Mouse (Mus musculus) myocyte (in vitro differentiated cells): ENCODE results near the gene Dhx57. TPM values are rescaled to one million over a fixed set of nuclear protein-coding genes. Genes with fewer than 3 reads are reported as not detected.

Source experiments
- H3K27me3 ChIP-seq: one replicate; pipeline ENCODE4 v1.6.1; 2011; ENCODE audit not compliant: control insufficient read depth, insufficient read depth, insufficient read length
- H3K36me3 ChIP-seq: one replicate; pipeline ENCODE4 v1.6.1; 2011; ENCODE audit not compliant: control insufficient read depth, insufficient read depth
- H3K4me2 ChIP-seq: one replicate; pipeline ENCODE4 v1.6.1; 2011; ENCODE audit warnings: low read depth, control low read depth
- H3K4me3 ChIP-seq: one replicate; pipeline ENCODE4 v1.5.1; 2011; ENCODE audit warnings: mild to moderate bottlenecking, control low read depth, moderate library complexity
- H3K79me2 ChIP-seq: one replicate; pipeline ENCODE4 v1.6.1; 2011; ENCODE audit not compliant: control insufficient read depth, insufficient read depth
- H3ac ChIP-seq: one replicate; pipeline ENCODE4 v1.6.1; 2011; ENCODE audit not compliant: control insufficient read depth, insufficient read length
- CEBPB ChIP-seq: IDR thresholded peaks from 2 replicates; pipeline ENCODE4 v1.6.1; 2011; ENCODE audit warnings: mild to moderate bottlenecking, moderate library complexity; ENCODE audit not compliant: poor library complexity, insufficient read depth, severe bottlenecking
- E2F4 ChIP-seq: IDR thresholded peaks from one replicate; pipeline ENCODE4 v1.6.1; 2011; ENCODE audit warnings: mild to moderate bottlenecking, control low read depth, moderate library complexity; ENCODE audit not compliant: insufficient read depth
- MAX ChIP-seq: IDR thresholded peaks from one replicate; pipeline ENCODE4 v1.6.1; 2011; ENCODE audit warnings: low read depth, mild to moderate bottlenecking, control low read depth
- MYOD1 ChIP-seq, 3 experiments: IDR thresholded peaks; one replicate each; pipeline ENCODE4 v1.6.1; 2011; ENCODE audit warnings: control low read depth in 2 of 3, low read depth in 2 of 3, mild to moderate bottlenecking in 2 of 3, moderate library complexity in 1 of 3; ENCODE audit not compliant: insufficient read length in 2 of 3, control insufficient read depth in 1 of 3
- MYOG ChIP-seq, 3 experiments: IDR thresholded peaks; one replicate each; pipeline ENCODE4 v1.6.1; 2011; ENCODE audit warnings: control low read depth in 2 of 3, low read depth in 2 of 3, mild to moderate bottlenecking in 2 of 3; ENCODE audit not compliant: insufficient read length in 2 of 3, control insufficient read depth in 1 of 3, insufficient read depth in 1 of 3
- POLR2A ChIP-seq: IDR thresholded peaks from one replicate; pipeline ENCODE4 v1.6.1; 2011; ENCODE audit warnings: low read depth, mild to moderate bottlenecking, control low read depth, moderate library complexity; ENCODE audit not compliant: insufficient read length
- POLR2AphosphoS2 ChIP-seq: IDR thresholded peaks from one replicate; pipeline ENCODE4 v1.6.1; 2011; ENCODE audit warnings: low read depth, control low read depth; ENCODE audit not compliant: insufficient read length
- REST ChIP-seq: IDR thresholded peaks from one replicate; pipeline ENCODE4 v1.6.1; 2011; ENCODE audit warnings: mild to moderate bottlenecking, control low read depth, moderate library complexity; ENCODE audit not compliant: insufficient read depth, insufficient read length
- SRF ChIP-seq: IDR thresholded peaks from one replicate; pipeline ENCODE4 v1.6.1; 2011; ENCODE audit warnings: low read depth; ENCODE audit not compliant: control insufficient read depth, insufficient read length
- TCF12 ChIP-seq: IDR thresholded peaks from one replicate; pipeline ENCODE4 v1.6.1; 2011; ENCODE audit warnings: mild to moderate bottlenecking, control low read depth; ENCODE audit not compliant: poor library complexity, insufficient read depth, severe bottlenecking
- TCF3 ChIP-seq: IDR thresholded peaks from one replicate; pipeline ENCODE4 v1.6.1; 2011; ENCODE audit warnings: low read depth, control low read depth; ENCODE audit not compliant: insufficient read length
- USF1 ChIP-seq: IDR thresholded peaks from one replicate; pipeline ENCODE4 v1.6.1; 2011; ENCODE audit warnings: low read depth, mild to moderate bottlenecking, control low read depth, moderate library complexity
- polyA plus RNA-seq: library from polyadenylated mRNA; unstranded; fragments of >200 nt; fragmentation: generic; extraction: Trizol; gene quantifications from one replicate; pipeline ENCODE4 v1.2.1, GENCODE M21; 2012; ENCODE audit warnings: missing spikeins

Dhx57 gene
- polyA plus RNA-seq: 7.4 TPM

GRCm38 (mm10) chr17:80290074-80290657 is at the start of gene Dhx57, which contains the start of gene Morn2:
Gene Dhx57, minus strand, starts transcription at chr17:80290476.
Gene Morn2, plus strand, starts transcription at chr17:80290203.
- peak within 1 kb of the TSS; percentile 91 for H3K4me3 ChIP-seq
- H3K4me2 ChIP-seq: peak within 1 kb of the TSS; percentile 75
- H3K79me2 ChIP-seq: peaks cover 22% of the 10 kb centered on the region
- no peaks in the 10 kb centered on the region for H3K36me3 ChIP-seq
- H3K27me3 ChIP-seq: no peaks in the 10 kb centered on the region
- peak within 1 kb of the TSS; percentile 67 for H3ac ChIP-seq
- TF ChIP-seq MYOG (IDR thresholded peaks at IDR 0.05; ENCODE audit: control insufficient read depth in 1 of 3, insufficient read depth in 1 of 3, insufficient read length in 2 of 3, low read depth in 2 of 3) (no peak), MAX (no peak), REST (no peak), USF1 (no peak), MYOD1 (IDR thresholded peaks at IDR 0.05; ENCODE audit: control insufficient read depth in 1 of 3, insufficient read length in 2 of 3, low read depth in 2 of 3) (no peak), TCF3 (no peak), E2F4 (no peak), POLR2A (peak; percentile 79), CEBPB (no peak), SRF (peak; percentile 42), TCF12 (no peak), POLR2AphosphoS2 (peak; percentile 26)

DNA sequence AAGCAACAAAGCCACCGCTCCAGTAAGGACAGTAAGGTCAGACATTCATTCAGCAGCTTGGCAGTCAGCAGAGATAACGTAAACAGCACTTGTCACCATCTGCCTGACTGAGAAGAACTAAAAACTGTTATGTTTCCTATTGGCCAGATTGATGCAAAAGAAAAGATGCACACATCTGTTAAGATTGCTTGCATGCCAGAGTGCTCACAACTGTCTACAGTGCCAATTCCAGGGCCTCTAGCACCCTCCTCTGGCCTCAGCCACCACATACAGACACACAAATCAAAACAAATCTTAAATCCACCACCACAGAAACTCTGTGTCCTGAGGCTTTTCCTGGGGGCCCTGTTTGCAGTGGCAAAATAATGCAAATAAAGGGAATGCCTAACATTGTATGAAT is 42.1 kb upstream of the Dhx57 start:
- TF ChIP-seq MAX (no peak), TCF12 (no peak), E2F4 (no peak), SRF (no peak), USF1 (no peak), CEBPB (no peak), POLR2AphosphoS2 (no peak), MYOG (IDR thresholded peaks at IDR 0.05; ENCODE audit: control insufficient read depth in 1 of 3, insufficient read depth in 1 of 3, insufficient read length in 2 of 3, low read depth in 2 of 3) (no peak), REST (no peak), MYOD1 (IDR thresholded peaks at IDR 0.05; ENCODE audit: control insufficient read depth in 1 of 3, insufficient read length in 2 of 3, low read depth in 2 of 3) (no peak), TCF3 (no peak), POLR2A (no peak)
- no peaks in the 10 kb centered on the region for H3K36me3 ChIP-seq
- no peak overlapping the region for H3K4me2 ChIP-seq
- no peak overlapping the region for H3ac ChIP-seq
- peaks cover 26% of the 10 kb centered on the region for H3K27me3 ChIP-seq
- H3K4me3 ChIP-seq: no peak overlapping the region
- no peaks in the 10 kb centered on the region for H3K79me2 ChIP-seq

DNA sequence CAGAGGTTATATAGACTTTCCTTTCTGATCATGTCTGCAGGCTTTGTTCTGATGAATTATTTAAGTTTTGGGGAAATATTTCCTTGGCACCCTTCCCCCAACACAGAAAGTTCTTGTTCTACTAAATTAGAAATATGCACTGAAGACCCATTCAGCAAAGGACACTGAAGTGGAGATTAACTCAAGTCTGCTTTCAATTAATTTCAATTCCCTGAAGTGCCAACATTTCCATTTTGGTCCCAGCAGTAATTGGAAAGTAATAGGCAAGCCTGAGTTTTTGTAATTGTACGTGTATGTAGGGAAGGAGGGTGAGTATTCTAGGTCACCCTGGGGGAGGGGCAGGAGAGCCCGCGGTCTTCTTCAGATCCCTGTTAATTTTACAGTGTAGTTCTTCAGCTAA is 36.2 kb upstream of the Dhx57 start:
- Histone ChIP-seq H3K36me3 (no peaks in the 10 kb centered on the region), H3K27me3 (no peaks in the 10 kb centered on the region), H3K79me2 (no peaks in the 10 kb centered on the region), H3K4me2 (no peak overlapping the region), H3ac (no peak overlapping the region), H3K4me3 (no peak overlapping the region)
- TF ChIP-seq CEBPB: no peak
- TF ChIP-seq POLR2A: no peak
- TF ChIP-seq USF1: no peak
- TF ChIP-seq MYOG (IDR thresholded peaks at IDR 0.05; ENCODE audit: control insufficient read depth in 1 of 3, insufficient read depth in 1 of 3, insufficient read length in 2 of 3, low read depth in 2 of 3): no peak
- TF ChIP-seq TCF3: no peak
- no peak for TF ChIP-seq MAX
- no peak for TF ChIP-seq E2F4
- no peak for TF ChIP-seq TCF12

DNA sequence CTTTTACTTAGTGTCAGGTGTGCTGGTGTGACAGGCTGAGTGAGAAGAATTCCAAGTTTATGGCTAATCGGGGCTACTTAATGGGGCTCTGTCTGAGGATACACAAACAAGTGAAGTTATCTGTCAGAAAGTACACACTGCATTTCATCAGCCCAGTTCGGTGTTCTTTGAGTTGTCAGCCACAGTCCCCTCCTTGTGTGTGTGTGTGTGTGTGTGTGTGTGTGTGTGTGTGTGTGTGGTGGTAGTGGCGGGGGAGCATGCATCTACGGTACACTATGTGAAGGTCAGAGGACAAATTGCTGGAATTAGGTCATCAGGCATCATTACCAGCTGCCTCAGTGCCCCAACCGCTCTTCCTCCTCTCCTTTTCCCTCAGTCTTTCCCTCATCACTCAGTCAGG is 35.2 kb upstream of the Dhx57 start:
- no peak overlapping the region for H3K4me2 ChIP-seq
- no peaks in the 10 kb centered on the region for H3K27me3 ChIP-seq
- no peak overlapping the region for H3K4me3 ChIP-seq
- no peak for TF ChIP-seq TCF12
- no peaks in the 10 kb centered on the region for H3K36me3 ChIP-seq
- H3ac ChIP-seq: no peak overlapping the region
- H3K79me2 ChIP-seq: no peaks in the 10 kb centered on the region

- no peaks in the 10 kb centered on the region for H3K36me3 ChIP-seq
- TF ChIP-seq POLR2A (no peak), MYOG (IDR thresholded peaks at IDR 0.05; ENCODE audit: control insufficient read depth in 1 of 3, insufficient read depth in 1 of 3, insufficient read length in 2 of 3, low read depth in 2 of 3) (no peak), TCF12 (no peak), TCF3 (no peak), REST (no peak), MYOD1 (IDR thresholded peaks at IDR 0.05; ENCODE audit: control insufficient read depth in 1 of 3, insufficient read length in 2 of 3, low read depth in 2 of 3) (no peak), POLR2AphosphoS2 (no peak), USF1 (no peak), SRF (no peak), MAX (no peak), CEBPB (no peak), E2F4 (no peak)
- no peaks in the 10 kb centered on the region for H3K79me2 ChIP-seq
- no peaks in the 10 kb centered on the region for H3K27me3 ChIP-seq
- H3K4me2 ChIP-seq: no peak overlapping the region
- no peak overlapping the region for H3ac ChIP-seq
- H3K4me3 ChIP-seq: no peak overlapping the region
Observed at GRCm38 (mm10) chr17:80324521-80324920, 34.2 kb upstream of the Dhx57 start.
